Mouse (Mus musculus): ENCODE data around the gene Csnk2a2. TPM values are rescaled to one million over a fixed set of nuclear protein-coding genes. Genes with fewer than 3 reads are reported as not detected.
A peak's percentile ranks its signal among the peaks of the same experiment; 100 is the strongest.

Csnk2a2 gene
- total and polyA plus RNA-seq, 2 experiments = 10.1 to 13.2 TPM

GRCm38 (mm10) chr8:95434686-95435439, 55.0 kb downstream of the Csnk2a2 start, which contains the start of gene Cfap20:
TSS of gene Cfap20 (minus strand) at chr8:95434869.
- Histone ChIP-seq H3K4me3 (ENCODE audit: insufficient read depth, low read depth, low read length) (peak within 1 kb of the TSS; percentile 66), H3K27me3 (ENCODE audit: control insufficient read depth, insufficient read depth, low read length) (no peaks in the 10 kb centered on the region), H3K9ac (ENCODE audit: low read depth, low read length) (peak within 1 kb of the TSS; percentile 83), H3K27ac (replicated peaks; ENCODE audit: insufficient read depth, low read depth, low read length) (peak within 1 kb of the TSS; percentile 89), H3K4me1 (ENCODE audit: control insufficient read depth, insufficient read depth, low read length) (peaks cover 24% of the 10 kb centered on the region), H3K36me3 (ENCODE audit: control insufficient read depth, insufficient read depth, low read length) (no peaks in the 10 kb centered on the region), H3K79me2 (ENCODE audit: control insufficient read depth, insufficient read depth, low read length) (peaks cover 21% of the 10 kb centered on the region)
- peak; percentile 93 for DNase-seq (ENCODE audit: extremely low read depth, low read depth, low spot score)
- TF ChIP-seq CTCF (IDR thresholded peaks at IDR 0.05; ENCODE audit: low read depth, low read length) (no peak), POLR2A (IDR thresholded peaks at IDR 0.05; ENCODE audit: extremely low read depth, insufficient read depth, low read length) (peak; percentile 78)
- under 1% methylated on average over 50 of the region's 51 CpGs for WGBS

GRCm38 (mm10) chr8:95434233-95434632, 55.6 kb downstream of the Csnk2a2 start:
- peak; percentile 63 for DNase-seq (ENCODE audit: extremely low read depth, low read depth, low spot score)
- Histone ChIP-seq H3K79me2 (ENCODE audit: control insufficient read depth, insufficient read depth, low read length) (peaks cover 28% of the 10 kb centered on the region), H3K27ac (replicated peaks; ENCODE audit: insufficient read depth, low read depth, low read length) (peak overlapping the region; percentile 89), H3K4me3 (ENCODE audit: insufficient read depth, low read depth, low read length) (peak overlapping the region; percentile 66), H3K36me3 (ENCODE audit: control insufficient read depth, insufficient read depth, low read length) (no peaks in the 10 kb centered on the region), H3K4me1 (ENCODE audit: control insufficient read depth, insufficient read depth, low read length) (peaks cover 29% of the 10 kb centered on the region), H3K27me3 (ENCODE audit: control insufficient read depth, insufficient read depth, low read length) (no peaks in the 10 kb centered on the region), H3K9ac (ENCODE audit: low read depth, low read length) (peak overlapping the region; percentile 83)
- TF ChIP-seq POLR2A (IDR thresholded peaks at IDR 0.05; ENCODE audit: extremely low read depth, insufficient read depth, low read length) = no peak
- TF ChIP-seq CTCF (IDR thresholded peaks at IDR 0.05; ENCODE audit: low read depth, low read length) = no peak
- under 1% methylated on average over 25 of the region's 25 CpGs for WGBS

DNA sequence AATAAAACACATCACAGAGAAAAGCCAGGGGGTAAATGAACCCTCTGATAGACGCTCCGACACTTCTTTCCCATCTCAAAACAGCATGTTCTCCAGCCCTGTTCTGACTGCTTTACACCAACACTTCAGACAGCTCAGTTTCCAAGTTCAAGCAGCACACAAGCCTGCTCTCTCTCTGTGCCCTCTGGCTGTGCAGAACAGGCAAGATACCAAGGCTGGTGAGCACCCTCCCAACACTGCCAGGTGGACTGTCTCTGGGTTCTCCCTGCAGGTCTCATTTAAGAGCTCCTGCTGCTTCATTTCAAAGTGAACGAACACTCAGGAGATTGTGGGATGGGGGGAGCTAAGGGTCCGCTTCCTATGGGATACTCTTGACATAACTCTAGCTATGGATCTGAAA, 56.7 kb downstream of the Csnk2a2 start:
- no peaks in the 10 kb centered on the region for H3K27me3 ChIP-seq (ENCODE audit: control insufficient read depth, insufficient read depth, low read length)
- H3K79me2 ChIP-seq (ENCODE audit: control insufficient read depth, insufficient read depth, low read length) = peaks cover 30% of the 10 kb centered on the region
- H3K9ac ChIP-seq (ENCODE audit: low read depth, low read length) = peak overlapping the region; percentile 25
- H3K36me3 ChIP-seq (ENCODE audit: control insufficient read depth, insufficient read depth, low read length) = no peaks in the 10 kb centered on the region
- H3K4me1 ChIP-seq (ENCODE audit: control insufficient read depth, insufficient read depth, low read length) = peaks cover 36% of the 10 kb centered on the region
- 39% methylated on average over 4 of the region's 4 CpGs for WGBS
- H3K4me3 ChIP-seq (ENCODE audit: insufficient read depth, low read depth, low read length) = peak overlapping the region; percentile 66
- peak overlapping the region; percentile 48 for H3K27ac ChIP-seq (replicated peaks; ENCODE audit: insufficient read depth, low read depth, low read length)
- peak; percentile 63 for DNase-seq (ENCODE audit: extremely low read depth, low read depth, low spot score)
- TF ChIP-seq CTCF (IDR thresholded peaks at IDR 0.05; ENCODE audit: low read depth, low read length) (no peak), POLR2A (IDR thresholded peaks at IDR 0.05; ENCODE audit: extremely low read depth, insufficient read depth, low read length) (no peak)

DNA sequence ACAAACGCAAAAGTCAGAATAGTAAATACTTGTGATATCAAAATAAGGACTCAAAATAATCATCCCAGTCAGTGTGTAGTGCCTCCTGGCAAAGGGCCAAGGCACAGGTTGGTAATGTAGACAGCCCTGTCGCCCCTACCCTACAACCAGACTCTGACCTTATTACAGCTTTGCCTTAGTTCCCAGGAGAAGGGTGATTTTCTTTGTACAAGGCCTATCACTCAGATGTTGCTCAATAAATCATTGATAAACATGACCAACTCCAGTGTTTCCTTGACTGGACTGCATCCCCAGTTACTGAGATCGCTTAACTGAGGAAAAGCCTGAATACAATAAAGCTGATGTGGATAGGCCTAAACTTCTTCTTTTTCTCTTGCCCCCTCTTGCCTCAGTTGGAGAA, 57.4 kb downstream of the Csnk2a2 start:
- DNase-seq (ENCODE audit: extremely low read depth, low read depth, low spot score) = peak; percentile 87
- Histone ChIP-seq H3K9ac (ENCODE audit: low read depth, low read length) (no peak overlapping the region), H3K4me3 (ENCODE audit: insufficient read depth, low read depth, low read length) (no peak overlapping the region; the same call in 1 of the 2 replicates), H3K27me3 (ENCODE audit: control insufficient read depth, insufficient read depth, low read length) (no peaks in the 10 kb centered on the region), H3K27ac (replicated peaks; ENCODE audit: insufficient read depth, low read depth, low read length) (peak overlapping the region; percentile 48), H3K36me3 (ENCODE audit: control insufficient read depth, insufficient read depth, low read length) (no peaks in the 10 kb centered on the region), H3K79me2 (ENCODE audit: control insufficient read depth, insufficient read depth, low read length) (peaks cover 36% of the 10 kb centered on the region), H3K4me1 (ENCODE audit: control insufficient read depth, insufficient read depth, low read length) (peaks cover 43% of the 10 kb centered on the region)
- WGBS = 24% methylated on average over 3 of the region's 3 CpGs
- no peak for TF ChIP-seq CTCF (IDR thresholded peaks at IDR 0.05; ENCODE audit: low read depth, low read length)
- TF ChIP-seq POLR2A (IDR thresholded peaks at IDR 0.05; ENCODE audit: extremely low read depth, insufficient read depth, low read length) = no peak

DNA sequence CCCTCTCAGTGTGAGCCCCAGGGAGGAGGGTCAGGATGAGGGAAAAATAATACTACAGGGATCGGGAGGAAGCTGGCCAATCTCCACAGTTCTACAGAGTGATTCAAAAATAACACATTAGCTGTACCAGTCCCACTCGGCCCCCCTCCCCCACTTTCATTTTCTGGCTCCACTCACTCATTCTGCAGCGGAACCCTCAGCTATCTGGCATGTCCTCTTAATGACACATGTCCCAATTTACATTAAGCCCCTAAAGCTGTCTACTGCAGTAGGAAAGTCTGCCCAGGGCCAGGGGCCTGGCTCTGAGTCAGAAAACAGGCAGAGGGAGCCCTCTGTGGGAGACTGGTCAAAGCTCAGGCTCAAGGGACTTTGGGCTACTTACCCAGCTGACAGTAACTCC, 59.9 kb downstream of the Csnk2a2 start:
- no peaks in the 10 kb centered on the region for H3K36me3 ChIP-seq (ENCODE audit: control insufficient read depth, insufficient read depth, low read length)
- TF ChIP-seq POLR2A (IDR thresholded peaks at IDR 0.05; ENCODE audit: extremely low read depth, insufficient read depth, low read length) (no peak), CTCF (IDR thresholded peaks at IDR 0.05; ENCODE audit: low read depth, low read length) (peak; percentile 53)
- H3K9ac ChIP-seq (ENCODE audit: low read depth, low read length) = 0 out of 2 replicates have a peak overlapping the region, but pooled peaks have one; percentile 40
- H3K4me1 ChIP-seq (ENCODE audit: control insufficient read depth, insufficient read depth, low read length) = peaks cover 58% of the 10 kb centered on the region
- no peaks in the 10 kb centered on the region for H3K27me3 ChIP-seq (ENCODE audit: control insufficient read depth, insufficient read depth, low read length)
- peaks cover 41% of the 10 kb centered on the region for H3K79me2 ChIP-seq (ENCODE audit: control insufficient read depth, insufficient read depth, low read length)
- peak; percentile 73 for DNase-seq (ENCODE audit: extremely low read depth, low read depth, low spot score)
- H3K4me3 ChIP-seq (ENCODE audit: insufficient read depth, low read depth, low read length) = no peak overlapping the region
- 8% methylated on average over 3 of the region's 3 CpGs for WGBS
- H3K27ac ChIP-seq (replicated peaks; ENCODE audit: insufficient read depth, low read depth, low read length) = peak overlapping the region; percentile 61

Measured in liver, adult 2 months (tissue).